Mouse (Mus musculus): ENCODE measurements around the gene Cobl.

Gene Cobl

GRCm38 (mm10) chr11:12443614-12444013 is 21.1 kb downstream of the Cobl start:
- no peak for DNase-seq

- no peak for DNase-seq
Observed at GRCm38 (mm10) chr11:12443185-12443584, 21.6 kb downstream of the Cobl start.

GRCm38 (mm10) chr11:12442283-12442682 is 22.5 kb downstream of the Cobl start:
- DNase-seq, result peak; percentile 31

GRCm38 (mm10) chr11:12435905-12436304 is 28.9 kb downstream of the Cobl start:
- no peak for DNase-seq

- no peak for DNase-seq
Observed at GRCm38 (mm10) chr11:12435018-12435417, 29.7 kb downstream of the Cobl start.

GRCm38 (mm10) chr11:12434597-12434996 is 30.2 kb downstream of the Cobl start:
- DNase-seq, result no peak

GRCm38 (mm10) chr11:12431911-12432310 is 32.8 kb downstream of the Cobl start:
- no peak for DNase-seq

GRCm38 (mm10) chr11:12430231-12431041 is 34.3 kb downstream of the Cobl start:
- no peak for DNase-seq

GRCm38 (mm10) chr11:12426746-12427145 is 38.0 kb downstream of the Cobl start:
- DNase-seq, result peak; percentile 18

GRCm38 (mm10) chr11:12424205-12424604 is 40.6 kb downstream of the Cobl start:
- no peak for DNase-seq

GRCm38 (mm10) chr11:12421183-12421582 is 43.6 kb downstream of the Cobl start:
- DNase-seq, result no peak

- no peak for DNase-seq
Observed at GRCm38 (mm10) chr11:12420146-12420545, 44.6 kb downstream of the Cobl start.

- peak; percentile 37 for DNase-seq
Observed at GRCm38 (mm10) chr11:12416899-12417298, 47.9 kb downstream of the Cobl start.

GRCm38 (mm10) chr11:12415329-12415728 is 49.4 kb downstream of the Cobl start:
- DNase-seq, result no peak

- no peak for DNase-seq
Observed at GRCm38 (mm10) chr11:12411950-12412349, 52.8 kb downstream of the Cobl start.

- DNase-seq, result no peak
Observed at GRCm38 (mm10) chr11:12411075-12411807, 53.5 kb downstream of the Cobl start.

- peak; percentile 30 for DNase-seq
Observed at GRCm38 (mm10) chr11:12409463-12409862, 55.3 kb downstream of the Cobl start.

GRCm38 (mm10) chr11:12407834-12408233 is 56.9 kb downstream of the Cobl start:
- no peak for DNase-seq

GRCm38 (mm10) chr11:12399903-12400302 is 64.9 kb downstream of the Cobl start:
- DNase-seq, result no peak

GRCm38 (mm10) chr11:12396196-12396595 is 68.6 kb downstream of the Cobl start:
- DNase-seq, result no peak

- DNase-seq, result no peak
Observed at GRCm38 (mm10) chr11:12394701-12395100, 70.1 kb downstream of the Cobl start.

GRCm38 (mm10) chr11:12394151-12394550 is 70.6 kb downstream of the Cobl start:
- no peak for DNase-seq

- DNase-seq, result peak; percentile 34
Observed at GRCm38 (mm10) chr11:12384826-12385225, 79.9 kb downstream of the Cobl start.

- peak; percentile 30 for DNase-seq
Observed at GRCm38 (mm10) chr11:12382991-12383390, 81.8 kb downstream of the Cobl start.
